ENCODE assay signal across 21 mouse cellular contexts in genomic region chr4:54998146-54998841, GRCm38 (mm10). TPM values are rescaled to one million over a fixed set of nuclear protein-coding genes. Genes with fewer than 3 reads are reported as not detected.
DNase-seq lines count a peak whose midpoint lies in the region; ATAC-seq and TF ChIP-seq lines count a peak whose summit lies in the region.
"Had no signal": no experiment of that assay in that cellular context is flagged by ENCODE, and none has a peak within 500 bp of the region (broad histone marks: within the 10 kb centered on the region; RNA-seq: fewer than 3 reads in every experiment).

No protein-coding gene starts in this region.

- H3K4me3 ChIP-seq in forebrain, embryonic 15.5 days = no peak overlapping the region
- no peak overlapping the region for H3K4me3 ChIP-seq in forebrain, embryonic 14.5 days (ENCODE audit: low read depth, low read length)
- no peak overlapping the region for H3K4me3 ChIP-seq in hindbrain, embryonic 13.5 days
- H3K4me3 ChIP-seq in hindbrain, embryonic 16.5 days (ENCODE audit: low read length) = no peak overlapping the region
- no peak overlapping the region for H3K4me3 ChIP-seq in ES-E14 (ENCODE audit: insufficient read depth in 1 of 2, low read depth in 1 of 2, low read length in 2 of 2, poor library complexity in 1 of 2, severe bottlenecking in 1 of 2)
- no peak overlapping the region for H3K4me3 ChIP-seq in kidney, embryonic 16.5 days (ENCODE audit: low read length)
- H3K4me3 ChIP-seq: forebrain, embryonic 10.5 days; forebrain, embryonic 13.5 days; hindbrain, embryonic 10.5 days had no signal

- H3K4me2 ChIP-seq in forebrain, embryonic 15.5 days (replicated peaks) = no peak overlapping the region
- H3K4me2 ChIP-seq in forebrain, embryonic 14.5 days (ENCODE audit: low read length) = no peak overlapping the region
- H3K4me2 ChIP-seq in hindbrain, embryonic 13.5 days = no peak overlapping the region
- no peak overlapping the region for H3K4me2 ChIP-seq in hindbrain, embryonic 16.5 days (ENCODE audit: low read length)
- no peak overlapping the region for H3K4me2 ChIP-seq in kidney, embryonic 16.5 days (replicated peaks; ENCODE audit: low read depth, low read length)
- H3K4me2 ChIP-seq: forebrain, embryonic 13.5 days; heart, embryonic 11.5 days; hindbrain, embryonic 14.5 days had no signal

- no peak overlapping the region for H3K9ac ChIP-seq in forebrain, embryonic 15.5 days (replicated peaks)
- no peak overlapping the region for H3K9ac ChIP-seq in forebrain, embryonic 14.5 days (ENCODE audit: low read length)
- no peak overlapping the region for H3K9ac ChIP-seq in hindbrain, embryonic 13.5 days
- H3K9ac ChIP-seq in hindbrain, embryonic 16.5 days (ENCODE audit: low read depth, low read length) = no peak overlapping the region
- no peak overlapping the region for H3K9ac ChIP-seq in ES-E14 (ENCODE audit: insufficient read depth, low read depth, low read length, poor library complexity, severe bottlenecking)
- H3K9ac ChIP-seq in kidney, embryonic 16.5 days (replicated peaks; ENCODE audit: low read length) = no peak overlapping the region
- H3K9ac ChIP-seq: forebrain, embryonic 13.5 days; hindbrain, embryonic 14.5 days had no signal

- peaks cover 22% of the 10 kb centered on the region for H3K4me1 ChIP-seq in forebrain, embryonic 15.5 days
- 0 out of 2 replicates have a peak, but pooled peaks cover 2% of the 10 kb centered on the region for H3K4me1 ChIP-seq in forebrain, embryonic 14.5 days (ENCODE audit: control insufficient read depth, insufficient read depth, low read length)
- H3K4me1 ChIP-seq in hindbrain, embryonic 13.5 days (replicated peaks) = peaks cover 10% of the 10 kb centered on the region
- no peaks in the 10 kb centered on the region; the same call in 1 of the 2 replicates for H3K4me1 ChIP-seq in hindbrain, embryonic 16.5 days (ENCODE audit: control insufficient read depth, insufficient read depth, low read depth, low read length)
- no peaks in the 10 kb centered on the region; a peak in 1 of 4 replicates for H3K4me1 ChIP-seq in ES-E14 (ENCODE audit: control insufficient read depth in 2 of 2, insufficient read depth in 2 of 2, low read length in 2 of 2, poor library complexity in 1 of 2)
- peaks cover under 1% of the 10 kb centered on the region for H3K4me1 ChIP-seq in kidney, embryonic 16.5 days (ENCODE audit: insufficient read depth, low read length)

- peaks cover 12% of the 10 kb centered on the region for H3K36me3 ChIP-seq in forebrain, embryonic 15.5 days
- H3K36me3 ChIP-seq in forebrain, embryonic 14.5 days (ENCODE audit: control insufficient read depth, insufficient read depth, low read length) = peaks cover 8% of the 10 kb centered on the region
- peaks cover 12% of the 10 kb centered on the region for H3K36me3 ChIP-seq in hindbrain, embryonic 13.5 days
- no peaks in the 10 kb centered on the region for H3K36me3 ChIP-seq in hindbrain, embryonic 16.5 days (ENCODE audit: control insufficient read depth, insufficient read depth, low read length)
- peaks cover 26% of the 10 kb centered on the region for H3K36me3 ChIP-seq in ES-E14 (ENCODE audit: control insufficient read depth, insufficient read depth, low read length, poor library complexity, severe bottlenecking)
- H3K36me3 ChIP-seq in kidney, embryonic 16.5 days (ENCODE audit: insufficient read depth, low read length) = peaks cover 10% of the 10 kb centered on the region; the same call in 1 of the 2 replicates

- WGBS in forebrain, embryonic 15.5 days = 75% methylated on average over 9 of the region's 9 CpGs
- 76% methylated on average over 9 of the region's 9 CpGs for WGBS in forebrain, embryonic 14.5 days
- WGBS in hindbrain, embryonic 13.5 days = 78% methylated on average over 9 of the region's 9 CpGs
- 77% methylated on average over 9 of the region's 9 CpGs for WGBS in hindbrain, embryonic 16.5 days
- WGBS in kidney, embryonic 16.5 days = 84% methylated on average over 9 of the region's 9 CpGs

- no peaks in the 10 kb centered on the region for H3K27me3 ChIP-seq in forebrain, embryonic 15.5 days
- H3K27me3 ChIP-seq in forebrain, embryonic 14.5 days (replicated peaks; ENCODE audit: control insufficient read depth, insufficient read depth, low read length) = no peaks in the 10 kb centered on the region
- no peaks in the 10 kb centered on the region for H3K27me3 ChIP-seq in hindbrain, embryonic 13.5 days
- H3K27me3 ChIP-seq in hindbrain, embryonic 16.5 days (replicated peaks; ENCODE audit: control insufficient read depth, insufficient read depth, low read length) = no peaks in the 10 kb centered on the region
- no peaks in the 10 kb centered on the region for H3K27me3 ChIP-seq in kidney, embryonic 16.5 days (ENCODE audit: insufficient read depth, low read length)
- H3K27me3 ChIP-seq: forebrain, embryonic 13.5 days had no signal

- ATAC-seq in forebrain, embryonic 15.5 days (replicated peaks) = 0 out of 2 replicates have a peak, but pooled peaks have one; percentile 15
- ATAC-seq in forebrain, embryonic 14.5 days = no peak
- ATAC-seq in hindbrain, embryonic 13.5 days (ENCODE audit: low FRiP score) = no peak
- ATAC-seq in hindbrain, embryonic 16.5 days = no peak
- no peak for ATAC-seq in cerebellum, adult (ENCODE audit: insufficient number of reproducible peaks, low FRiP score, low TSS enrichment)
- ATAC-seq in kidney, embryonic 16.5 days (ENCODE audit: low FRiP score, low TSS enrichment) = no peak
- ATAC-seq: forebrain, embryonic 13.5 days; intestine, postnatal 0 days had no signal

- no peaks in the 10 kb centered on the region for H3K9me3 ChIP-seq in forebrain, embryonic 15.5 days
- no peaks in the 10 kb centered on the region for H3K9me3 ChIP-seq in forebrain, embryonic 14.5 days (replicated peaks; ENCODE audit: control insufficient read depth, low read length)
- H3K9me3 ChIP-seq in hindbrain, embryonic 13.5 days = no peaks in the 10 kb centered on the region
- H3K9me3 ChIP-seq in hindbrain, embryonic 16.5 days (ENCODE audit: control insufficient read depth, low read length) = no peaks in the 10 kb centered on the region
- peaks cover 8% of the 10 kb centered on the region; the same call in 1 of the 2 replicates for H3K9me3 ChIP-seq in ES-E14 (ENCODE audit: control insufficient read depth, insufficient read depth, low read depth, low read length)
- H3K9me3 ChIP-seq in kidney, embryonic 16.5 days (ENCODE audit: low read length) = no peaks in the 10 kb centered on the region
- H3K9me3 ChIP-seq: forebrain, embryonic 10.5 days; forebrain, embryonic 13.5 days; hindbrain, embryonic 10.5 days had no signal

- H3K27ac ChIP-seq in forebrain, embryonic 15.5 days (replicated peaks) = no peak overlapping the region
- no peak overlapping the region for H3K27ac ChIP-seq in forebrain, embryonic 14.5 days (ENCODE audit: low read depth, low read length)
- H3K27ac ChIP-seq in hindbrain, embryonic 13.5 days = 0 out of 2 replicates have a peak overlapping the region, but pooled peaks have one; percentile 9
- no peak overlapping the region for H3K27ac ChIP-seq in hindbrain, embryonic 16.5 days (ENCODE audit: low read depth, low read length)
- H3K27ac ChIP-seq in ES-E14 (ENCODE audit: insufficient read depth, low read depth, low read length, poor library complexity, severe bottlenecking) = peak overlapping the region; percentile 47; the same call in 1 of the 2 replicates
- H3K27ac ChIP-seq in kidney, embryonic 16.5 days (ENCODE audit: low read length) = no peak overlapping the region
- H3K27ac ChIP-seq: forebrain, embryonic 10.5 days; forebrain, embryonic 13.5 days; hindbrain, embryonic 10.5 days; hindbrain, embryonic 14.5 days had no signal

- no peak for DNase-seq in forebrain, embryonic 14.5 days (ENCODE audit: low spot score)
- DNase-seq in ES-E14 (ENCODE audit: low read depth, low spot score) = no peak
- DNase-seq in brain, adult 2 months (ENCODE audit: low read depth, low spot score) = peak; percentile 40
- DNase-seq: adrenal gland, adult 2 months; adrenal gland, postnatal 14 days; cerebellum, adult 18-20 months; cerebellum, adult 9-10 months; cerebellum, postnatal 14 days; gastrocnemius, postnatal 25 days; kidney, adult 2 months had no signal

- in situ Hi-C loops in ES-E14 (cut with MboI; ENCODE audit: low sequenced_read_pairs in 2 of 2, unreplicated experiment in 2 of 2) = no loop called here

TF ChIP-seq in ES-E14, 5 proteins besides CTCF, POLR2A, EP300 and RAD21:
- TF ChIP-seq HCFC1 (IDR thresholded peaks at IDR 0.05; ENCODE audit: borderline replicate concordance, insufficient read depth, low read length) (no peak), ZNF384 (IDR thresholded peaks at IDR 0.05; ENCODE audit: low read depth, low read length) (no peak), ZC3H11A (IDR thresholded peaks at IDR 0.05; ENCODE audit: borderline replicate concordance, low read depth, low read length) (no peak), MAFK (IDR thresholded peaks at IDR 0.05; ENCODE audit: insufficient read depth, low read depth, low read length) (no peak)

RNA-seq across cellular contexts. Expression of gene Zfp462, which starts 53.4 kb away (rescaled TPM):
- polyA plus RNA-seq in forebrain, embryonic 15.5 days (2015; fragmentation: Nextera tagmentation; extraction: Ambion mirVana) = 21.0 and 21.9 TPM in 2 replicates
- polyA plus RNA-seq in forebrain, embryonic 14.5 days (2014; fragmentation: Nextera tagmentation; extraction: Ambion mirVana) = 18.7 and 20.0 TPM in 2 replicates
- polyA plus RNA-seq in hindbrain, embryonic 13.5 days (2015; fragmentation: Nextera tagmentation; extraction: Ambion mirVana) = 16.7 and 18.2 TPM in 2 replicates
- polyA plus RNA-seq in hindbrain, embryonic 16.5 days (2015; fragmentation: Nextera tagmentation; extraction: Ambion mirVana) = 9.0 TPM in 2 replicates
- 48.8 and 63.7 TPM in 2 replicates for total RNA-seq in ES-E14 (2012; rRNA removed)
- 3.4 and 3.8 TPM in 2 replicates for polyA plus RNA-seq in kidney, embryonic 16.5 days (2015; fragmentation: Nextera tagmentation; extraction: Ambion mirVana)

Comparison
In these comparisons a context has a peak if more than half of its experiments do, and no peak if none do; other contexts are left out.
1. H3K27ac ChIP-seq: peak in hindbrain, embryonic 13.5 days (single experiment) and ES-E14 (single experiment); none in forebrain, embryonic 15.5 days (single experiment), forebrain, embryonic 14.5 days (single experiment), hindbrain, embryonic 16.5 days (single experiment) and kidney, embryonic 16.5 days (single experiment).